Mouse (Mus musculus) frontal cortex, postnatal 36 days (tissue): ENCODE data around the gene Mrgpra6.
A peak's percentile ranks its signal among the peaks of the same experiment; 100 is the strongest.

Source experiments
- DNase-seq, 2 experiments: peaks; one replicate each; pipeline ENCODE4 v3.0.0; 2022; ENCODE audit warnings: low spot score in 2 of 2

Mrgpra6 gene

DNA sequence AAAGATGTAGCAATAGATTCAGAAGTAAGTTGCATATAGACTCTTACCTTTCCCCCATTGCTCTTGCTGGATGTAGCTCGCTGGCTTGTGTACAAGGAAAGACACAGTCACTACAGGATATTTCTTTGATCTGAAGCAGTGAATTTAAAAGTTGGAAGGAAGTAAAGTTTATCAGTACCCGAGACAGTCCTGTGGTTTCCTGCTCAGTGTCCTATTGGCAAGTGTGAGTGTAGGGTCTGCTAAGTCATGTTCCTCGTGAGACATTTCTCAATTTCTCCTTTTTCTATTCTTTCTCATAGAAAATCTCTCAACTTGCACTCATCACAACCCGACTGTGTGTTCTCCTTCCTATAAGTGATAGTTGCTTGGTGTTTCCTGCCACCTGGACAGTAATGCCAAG, at the start of gene Mrgpra6:
Gene Mrgpra6, minus strand, starts transcription at position 91 of the 400 bp plus-strand sequence.
- DNase-seq, result no peak

GRCm38 (mm10) chr7:47252770-47253169, 48.0 kb upstream of the Mrgpra6 start, which contains the start of gene Mrgpra9:
Mrgpra9 (minus strand) TSS chr7:47252848.
- DNase-seq, result no peak

DNA sequence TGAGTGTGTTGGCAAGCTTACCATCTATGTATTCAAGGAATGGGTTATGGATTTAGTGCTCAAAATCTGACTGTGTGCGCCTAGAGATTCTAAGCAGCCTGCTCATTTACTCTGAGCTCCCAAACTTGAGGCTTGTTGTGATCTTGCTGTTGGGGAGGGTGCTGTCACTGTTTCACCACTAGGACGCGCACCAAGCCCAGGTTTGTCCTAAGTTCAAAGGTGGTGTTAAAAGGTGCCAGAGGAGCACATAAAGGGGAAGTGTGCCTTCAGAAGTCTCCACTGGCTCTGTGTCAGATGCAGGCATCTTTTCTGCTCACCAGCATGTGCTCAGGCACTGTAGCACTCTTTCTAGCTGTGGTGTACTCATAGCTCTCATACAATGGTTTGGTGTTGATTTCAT, 39.9 kb upstream of the Mrgpra6 start:
- DNase-seq, result no peak

DNA sequence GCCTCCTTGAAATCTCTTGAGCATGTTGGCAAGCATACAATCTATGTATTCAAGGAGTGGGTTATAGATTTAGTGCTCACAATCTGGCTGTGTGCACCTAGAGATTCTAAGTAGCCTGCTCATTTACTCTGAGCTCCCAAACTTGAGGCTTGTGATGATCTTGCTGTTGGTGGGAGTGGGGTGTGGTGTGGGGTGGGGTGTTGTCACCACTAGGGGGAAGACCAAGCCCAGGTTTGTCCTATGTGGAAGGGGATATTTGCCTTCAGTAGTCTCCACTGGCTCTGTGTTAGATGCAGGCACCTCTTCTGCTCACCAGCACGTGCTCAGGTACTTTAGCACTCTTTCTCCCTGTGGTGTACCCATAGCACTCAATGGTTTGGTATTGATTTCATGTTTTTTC, 9.4 kb downstream of the Mrgpra6 start:
- no peak for DNase-seq

DNA sequence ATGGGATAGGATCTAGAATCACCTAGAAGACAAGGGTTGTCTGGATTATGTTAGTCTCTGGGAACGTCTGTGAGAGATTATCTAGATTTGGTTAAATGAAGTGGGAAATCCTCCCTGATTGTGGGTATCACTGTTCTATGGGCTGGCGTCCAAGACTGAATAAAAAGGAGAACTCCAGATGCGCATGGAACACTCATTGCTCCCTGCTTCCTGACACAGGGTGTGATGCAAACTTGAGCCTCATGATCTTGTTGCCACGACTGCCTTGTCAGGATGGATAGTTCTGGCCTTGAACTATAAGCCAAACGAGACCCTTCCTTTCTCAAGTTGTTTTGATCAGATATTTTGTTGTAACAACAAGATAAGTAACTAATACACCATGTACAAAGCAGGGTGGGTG, 33.9 kb downstream of the Mrgpra6 start:
- no peak for DNase-seq

DNA sequence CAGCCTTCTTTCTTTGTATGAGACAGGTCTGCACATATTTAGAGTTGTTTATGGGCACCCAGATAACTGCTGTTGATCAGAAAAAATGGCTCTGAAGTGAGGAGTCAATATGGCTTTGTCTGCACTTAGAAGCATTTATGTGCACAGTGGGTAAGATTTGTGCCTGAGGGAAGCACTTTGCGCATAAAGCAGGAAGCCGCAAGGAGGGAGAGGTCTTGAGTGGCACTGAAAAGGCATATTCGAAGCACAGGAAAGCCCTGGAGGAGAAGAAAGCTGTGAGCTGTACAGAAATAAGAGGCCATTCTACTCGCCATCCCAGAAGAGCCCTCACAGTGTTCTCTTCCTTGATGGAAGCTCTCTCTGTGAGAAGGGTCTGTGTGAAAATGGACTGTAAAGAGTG, 39.7 kb downstream of the Mrgpra6 start:
- no peak for DNase-seq

- DNase-seq, result no peak
Observed at GRCm38 (mm10) chr7:47163203-47163602, 41.5 kb downstream of the Mrgpra6 start.

GRCm38 (mm10) chr7:47158451-47158850, 46.3 kb downstream of the Mrgpra6 start:
- no peak for DNase-seq

GRCm38 (mm10) chr7:47157743-47158142, 47.0 kb downstream of the Mrgpra6 start:
- no peak for DNase-seq

GRCm38 (mm10) chr7:47155849-47156248, 48.9 kb downstream of the Mrgpra6 start:
- peak in 1 of 2 experiments; percentile 69 for DNase-seq

DNA sequence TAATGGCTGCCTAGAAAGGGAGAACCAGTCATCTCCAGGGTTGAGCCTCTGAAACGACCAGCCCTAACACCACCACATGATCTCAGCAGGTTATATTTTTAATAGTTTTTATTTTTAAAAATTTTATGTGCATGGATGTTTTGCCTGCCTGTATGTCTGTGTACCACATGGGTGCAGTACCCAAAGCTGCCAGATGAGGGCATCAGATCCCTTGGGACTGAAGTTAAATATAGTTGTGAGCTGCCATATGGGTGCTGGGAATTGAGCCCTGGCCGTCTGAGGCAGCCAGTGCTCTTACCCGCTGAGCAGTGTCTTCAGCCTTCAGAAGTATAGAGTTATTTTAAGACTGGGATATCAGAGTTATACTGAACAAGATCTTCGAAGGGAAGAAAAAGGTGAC, 49.3 kb downstream of the Mrgpra6 start:
- no peak for DNase-seq

- peak in 1 of 2 experiments; percentile 75 for DNase-seq
Observed at GRCm38 (mm10) chr7:47150420-47151061, 54.2 kb downstream of the Mrgpra6 start.

GRCm38 (mm10) chr7:47148298-47148697, 56.4 kb downstream of the Mrgpra6 start:
- no peak for DNase-seq

GRCm38 (mm10) chr7:47146034-47146812, 58.5 kb downstream of the Mrgpra6 start:
- DNase-seq, result peak; percentile 54 to 67

DNA sequence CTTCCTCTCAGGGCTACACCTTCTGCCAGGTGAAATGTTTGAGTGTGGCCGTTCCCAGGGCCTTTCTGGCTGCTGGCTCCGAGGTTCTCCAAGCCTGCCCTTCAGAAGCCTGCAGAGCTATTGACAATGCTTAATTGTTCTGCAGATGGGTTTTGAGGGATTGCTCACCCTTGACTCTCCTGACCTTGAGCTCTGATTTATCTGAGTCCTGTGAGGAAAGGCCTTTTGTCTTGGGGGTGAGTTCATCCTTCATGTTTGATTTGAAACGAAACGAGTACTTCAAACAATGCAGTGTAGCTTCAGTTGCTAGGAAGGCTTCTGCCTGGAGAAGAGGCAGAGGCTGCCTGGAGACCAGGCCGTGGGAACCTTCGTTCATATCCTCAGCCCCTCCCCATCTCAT, 60.4 kb downstream of the Mrgpra6 start:
- no peak for DNase-seq

GRCm38 (mm10) chr7:47139823-47140325, 64.8 kb downstream of the Mrgpra6 start:
- no peak for DNase-seq
